Mouse (Mus musculus): ENCODE results near the gene Kpna4. TPM values are rescaled to one million over a fixed set of nuclear protein-coding genes. Genes with fewer than 3 reads are reported as not detected.

Gene Kpna4
- polyA plus RNA-seq, 1 experiment, result 13.1 TPM

- TF ChIP-seq CTCF (IDR thresholded peaks at IDR 0.05; ENCODE audit: insufficient read depth, low read length) (no peak), POLR2A (IDR thresholded peaks at IDR 0.05; ENCODE audit: borderline replicate concordance, extremely low read depth, low read depth, low read length) (no peak)
- Histone ChIP-seq H3K4me3 (replicated peaks; ENCODE audit: extremely low read depth, low read depth, low read length) (no peak overlapping the region), H3K4me1 (ENCODE audit: control insufficient read depth, insufficient read depth, low read length) (no peaks in the 10 kb centered on the region)
- WGBS, result 48% methylated on average over 2 of the region's 2 CpGs
- DNase-seq, result no peak
Measured at GRCm38 (mm10) chr3:69154691-69155090, 27.8 kb upstream of the Kpna4 start.

GRCm38 (mm10) chr3:69150921-69151320, 24.0 kb upstream of the Kpna4 start:
- no peak for TF ChIP-seq POLR2A (IDR thresholded peaks at IDR 0.05; ENCODE audit: borderline replicate concordance, extremely low read depth, low read depth, low read length)
- TF ChIP-seq CTCF (IDR thresholded peaks at IDR 0.05; ENCODE audit: insufficient read depth, low read length), result no peak
- Histone ChIP-seq H3K4me1 (ENCODE audit: control insufficient read depth, insufficient read depth, low read length) (no peaks in the 10 kb centered on the region), H3K4me3 (replicated peaks; ENCODE audit: extremely low read depth, low read depth, low read length) (no peak overlapping the region)
- DNase-seq, result no peak
- 93% methylated on average over 3 of the region's 3 CpGs for WGBS

GRCm38 (mm10) chr3:69142372-69142994, 15.6 kb upstream of the Kpna4 start:
- no peak overlapping the region for H3K4me3 ChIP-seq (replicated peaks; ENCODE audit: extremely low read depth, low read depth, low read length)
- no peak for TF ChIP-seq CTCF (IDR thresholded peaks at IDR 0.05; ENCODE audit: insufficient read depth, low read length)
- no peak for TF ChIP-seq POLR2A (IDR thresholded peaks at IDR 0.05; ENCODE audit: borderline replicate concordance, extremely low read depth, low read depth, low read length)
- no peak for DNase-seq
- H3K4me1 ChIP-seq (ENCODE audit: control insufficient read depth, insufficient read depth, low read length), result no peaks in the 10 kb centered on the region
- WGBS, result 73% methylated on average over 7 of the region's 7 CpGs

- TF ChIP-seq CTCF (IDR thresholded peaks at IDR 0.05; ENCODE audit: insufficient read depth, low read length), result no peak
- no peak for TF ChIP-seq POLR2A (IDR thresholded peaks at IDR 0.05; ENCODE audit: borderline replicate concordance, extremely low read depth, low read depth, low read length)
- no peaks in the 10 kb centered on the region for H3K4me1 ChIP-seq (ENCODE audit: control insufficient read depth, insufficient read depth, low read length)
- no peak for DNase-seq
- no peak overlapping the region for H3K4me3 ChIP-seq (replicated peaks; ENCODE audit: extremely low read depth, low read depth, low read length)
- 72% methylated on average over 4 of the region's 4 CpGs for WGBS
Measured at GRCm38 (mm10) chr3:69140851-69141250, 13.9 kb upstream of the Kpna4 start.

- TF ChIP-seq POLR2A (IDR thresholded peaks at IDR 0.05; ENCODE audit: borderline replicate concordance, extremely low read depth, low read depth, low read length) (no peak), CTCF (IDR thresholded peaks at IDR 0.05; ENCODE audit: insufficient read depth, low read length) (no peak)
- no peak overlapping the region for H3K4me3 ChIP-seq (replicated peaks; ENCODE audit: extremely low read depth, low read depth, low read length)
- DNase-seq, result no peak
- no peaks in the 10 kb centered on the region for H3K4me1 ChIP-seq (ENCODE audit: control insufficient read depth, insufficient read depth, low read length)
- 79% methylated on average over 6 of the region's 6 CpGs for WGBS
Measured at GRCm38 (mm10) chr3:69136059-69136458, 9.1 kb upstream of the Kpna4 start.

- Histone ChIP-seq H3K4me1 (ENCODE audit: control insufficient read depth, insufficient read depth, low read length) (no peaks in the 10 kb centered on the region), H3K4me3 (replicated peaks; ENCODE audit: extremely low read depth, low read depth, low read length) (no peak overlapping the region)
- no peak for TF ChIP-seq POLR2A (IDR thresholded peaks at IDR 0.05; ENCODE audit: borderline replicate concordance, extremely low read depth, low read depth, low read length)
- no peak for TF ChIP-seq CTCF (IDR thresholded peaks at IDR 0.05; ENCODE audit: insufficient read depth, low read length)
- DNase-seq, result no peak
- WGBS, result 89% methylated on average over 4 of the region's 4 CpGs
Measured at GRCm38 (mm10) chr3:69130973-69131372, 4.1 kb upstream of the Kpna4 start.

- H3K4me3 ChIP-seq (replicated peaks; ENCODE audit: extremely low read depth, low read depth, low read length), result peak overlapping the region; percentile 75
- DNase-seq, result no peak
Measured at GRCm38 (mm10) chr3:69127693-69128092, 780 bp upstream of the Kpna4 start.

GRCm38 (mm10) chr3:69127346-69127678, 399 bp upstream of the Kpna4 start:
- TF ChIP-seq POLR2A (IDR thresholded peaks at IDR 0.05; ENCODE audit: borderline replicate concordance, extremely low read depth, low read depth, low read length) (no peak), CTCF (IDR thresholded peaks at IDR 0.05; ENCODE audit: insufficient read depth, low read length) (no peak)
- Histone ChIP-seq H3K4me3 (replicated peaks; ENCODE audit: extremely low read depth, low read depth, low read length) (peak overlapping the region; percentile 75), H3K4me1 (ENCODE audit: control insufficient read depth, insufficient read depth, low read length) (peaks cover 3% of the 10 kb centered on the region; the same call in 1 of the 2 replicates)
- 1% methylated on average over 10 of the region's 10 CpGs for WGBS
- DNase-seq, result no peak

More at GRCm38 (mm10) chr3:69127693-69128092, 780 bp upstream of the Kpna4 start:
- TF ChIP-seq POLR2A (IDR thresholded peaks at IDR 0.05; ENCODE audit: borderline replicate concordance, extremely low read depth, low read depth, low read length) (no peak), CTCF (IDR thresholded peaks at IDR 0.05; ENCODE audit: insufficient read depth, low read length) (no peak)
- 10% methylated on average over 9 of the region's 9 CpGs for WGBS
- H3K4me1 ChIP-seq (ENCODE audit: control insufficient read depth, insufficient read depth, low read length), result peaks cover 3% of the 10 kb centered on the region; the same call in 1 of the 2 replicates

- Histone ChIP-seq H3K4me1 (ENCODE audit: control insufficient read depth, insufficient read depth, low read length) (peaks cover 3% of the 10 kb centered on the region; the same call in 1 of the 2 replicates), H3K4me3 (replicated peaks; ENCODE audit: extremely low read depth, low read depth, low read length) (peak overlapping the region; percentile 83)
- no peak for TF ChIP-seq CTCF (IDR thresholded peaks at IDR 0.05; ENCODE audit: insufficient read depth, low read length)
- no peak for TF ChIP-seq POLR2A (IDR thresholded peaks at IDR 0.05; ENCODE audit: borderline replicate concordance, extremely low read depth, low read depth, low read length)
- WGBS, result under 1% methylated on average over 35 of the region's 35 CpGs
- DNase-seq, result no peak
Measured at GRCm38 (mm10) chr3:69125891-69126508, 913 bp downstream of the Kpna4 start.

- TF ChIP-seq CTCF (IDR thresholded peaks at IDR 0.05; ENCODE audit: insufficient read depth, low read length) (no peak), POLR2A (IDR thresholded peaks at IDR 0.05; ENCODE audit: borderline replicate concordance, extremely low read depth, low read depth, low read length) (no peak)
- H3K4me3 ChIP-seq (replicated peaks; ENCODE audit: extremely low read depth, low read depth, low read length), result no peak overlapping the region
- H3K4me1 ChIP-seq (ENCODE audit: control insufficient read depth, insufficient read depth, low read length), result peaks cover 3% of the 10 kb centered on the region
- no peak for DNase-seq
- 6% methylated on average over 4 of the region's 4 CpGs for WGBS
Measured at GRCm38 (mm10) chr3:69125461-69125860, 1.5 kb downstream of the Kpna4 start.

Measured in lung, adult 2 months (tissue).